Mouse (Mus musculus) embryonic facial prominence, embryonic 14.5 days (tissue): ENCODE results near the gene Slamf8. TPM values are rescaled to one million over a fixed set of nuclear protein-coding genes. Genes with fewer than 3 reads are reported as not detected.

ENCODE experiments used
- ATAC-seq: fragments of 200-750 bp; cut with Nextera tagmentation; 2 replicates; pipeline ENCODE4 v1.8.0; 2017; ENCODE audit warnings: low read depth, moderate number of reproducible peaks, moderate TSS enrichment
- DNase-seq: peaks from one replicate; pipeline ENCODE4 v3.0.0-alpha.2; 2015; ENCODE audit warnings: low spot score
- H3K27ac ChIP-seq: fragments of 300-500 bp; sonication (generic); replicated peaks from 2 replicates; pipeline ENCODE4 v1.5.1; 2014; ENCODE audit warnings: low read depth, mild to moderate bottlenecking, low read length, moderate library complexity
- H3K27me3 ChIP-seq: fragments of 300-500 bp; sonication (generic); replicated peaks from 2 replicates; pipeline ENCODE4 v1.6.1; 2014; ENCODE audit warnings: low read length; ENCODE audit not compliant: control insufficient read depth, insufficient read depth
- H3K36me3 ChIP-seq: fragments of 300-500 bp; sonication (generic); 2 replicates; pipeline ENCODE4 v1.6.1; 2014; ENCODE audit warnings: low read length, mixed read lengths; ENCODE audit not compliant: control insufficient read depth, insufficient read depth
- H3K4me1 ChIP-seq: fragments of 300-500 bp; sonication (generic); 2 replicates; pipeline ENCODE4 v1.6.1; 2014; ENCODE audit warnings: antibody characterized with exemption, low read length; ENCODE audit not compliant: control insufficient read depth, insufficient read depth
- H3K4me2 ChIP-seq: fragments of 300-500 bp; sonication (generic); 2 replicates; pipeline ENCODE4 v1.6.1; 2014; ENCODE audit warnings: low read depth, mild to moderate bottlenecking, low read length, moderate library complexity, mixed read lengths
- H3K4me3 ChIP-seq: fragments of 300-500 bp; sonication (generic); 2 replicates; pipeline ENCODE4 v1.5.1; 2014; ENCODE audit warnings: low read depth, mild to moderate bottlenecking, low read length
- H3K9ac ChIP-seq: fragments of 300-500 bp; sonication (generic); 2 replicates; pipeline ENCODE4 v1.6.1; 2014; ENCODE audit warnings: low read depth, mild to moderate bottlenecking, low read length, moderate library complexity, mixed read lengths
- H3K9me3 ChIP-seq: fragments of 300-500 bp; sonication (generic); 2 replicates; pipeline ENCODE4 v1.6.1; 2016; ENCODE audit warnings: low read length; ENCODE audit not compliant: control insufficient read depth
- WGBS: fragments of 180-500 bp; shearing (Covaris S2); extraction: QIAGEN DNeasy Blood & Tissue Kit; methylation state at CpG from one replicate; pipeline ENCODE4 v1.1.7; 2014; 5-methylcytosine and 5-hydroxymethylcytosine counted together
- polyA plus RNA-seq: library from polyadenylated mRNA; unstranded; fragments of >200 nt; fragmentation: Nextera tagmentation; extraction: Ambion mirVana; gene quantifications from 2 replicates; pipeline ENCODE4 v1.2.1, GENCODE M21; 2014

Gene Slamf8
- polyA plus RNA-seq, 1 experiment from 2014 or later, result not detected

GRCm38 (mm10) chr1:172615412-172615811 lies 25.0 kb upstream of the Slamf8 start:
- Histone ChIP-seq H3K4me1 (peaks cover 12% of the 10 kb centered on the region), H3K27me3 (no peaks in the 10 kb centered on the region), H3K36me3 (no peaks in the 10 kb centered on the region), H3K9ac (no peak overlapping the region), H3K9me3 (no peaks in the 10 kb centered on the region), H3K4me2 (no peak overlapping the region), H3K4me3 (no peak overlapping the region), H3K27ac (no peak overlapping the region)
- 70% methylated on average over 4 of the region's 4 CpGs for WGBS
- DNase-seq (no peak), ATAC-seq (no peak)

GRCm38 (mm10) chr1:172614654-172615053 lies 24.3 kb upstream of the Slamf8 start:
- Histone ChIP-seq H3K4me1 (peaks cover 12% of the 10 kb centered on the region), H3K4me3 (no peak overlapping the region), H3K27me3 (no peaks in the 10 kb centered on the region), H3K9me3 (no peaks in the 10 kb centered on the region), H3K27ac (no peak overlapping the region), H3K36me3 (no peaks in the 10 kb centered on the region), H3K9ac (no peak overlapping the region), H3K4me2 (no peak overlapping the region)
- no peak for ATAC-seq
- 81% methylated on average over 10 of the region's 10 CpGs for WGBS
- no peak for DNase-seq

DNA sequence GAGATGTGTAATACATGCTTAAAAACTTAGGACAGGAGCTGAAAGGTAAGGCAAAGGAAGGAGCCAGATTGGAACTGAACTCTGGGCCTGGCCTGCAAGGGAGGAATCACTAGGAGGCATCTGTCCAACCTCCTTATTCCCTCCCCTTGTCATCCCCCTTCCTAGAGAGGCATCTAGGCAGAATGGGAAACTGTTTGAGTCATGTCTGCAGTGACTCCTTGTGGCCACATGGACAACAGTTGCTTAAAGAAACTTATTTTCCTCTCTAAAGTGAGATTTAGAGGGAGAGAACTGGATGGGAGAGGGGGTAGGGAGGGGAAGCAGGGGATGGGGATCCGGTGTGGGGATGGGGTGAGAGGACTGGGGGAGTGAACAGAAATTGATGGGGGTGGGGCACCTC lies 22.4 kb upstream of the Slamf8 start:
- no peaks in the 10 kb centered on the region for H3K9me3 ChIP-seq
- no peak for ATAC-seq
- peaks cover 5% of the 10 kb centered on the region for H3K4me1 ChIP-seq
- H3K9ac ChIP-seq, result no peak overlapping the region
- H3K4me2 ChIP-seq, result no peak overlapping the region
- no peaks in the 10 kb centered on the region for H3K36me3 ChIP-seq
- peak; percentile 28 for DNase-seq
- H3K27ac ChIP-seq, result no peak overlapping the region
- no peaks in the 10 kb centered on the region for H3K27me3 ChIP-seq
- H3K4me3 ChIP-seq, result no peak overlapping the region
- WGBS, result 67% methylated on average over 1 of the region's 1 CpGs

GRCm38 (mm10) chr1:172611304-172611703 lies 20.9 kb upstream of the Slamf8 start:
- no peak overlapping the region for H3K4me2 ChIP-seq
- H3K27ac ChIP-seq, result no peak overlapping the region
- no peaks in the 10 kb centered on the region for H3K36me3 ChIP-seq
- ATAC-seq (no peak), DNase-seq (no peak)
- no peaks in the 10 kb centered on the region for H3K27me3 ChIP-seq
- no peaks in the 10 kb centered on the region for H3K4me1 ChIP-seq
- no peak overlapping the region for H3K4me3 ChIP-seq
- no peaks in the 10 kb centered on the region for H3K9me3 ChIP-seq
- H3K9ac ChIP-seq, result no peak overlapping the region
- WGBS, result 81% methylated on average over 10 of the region's 10 CpGs

- Histone ChIP-seq H3K27me3 (no peaks in the 10 kb centered on the region; the same call in 1 of the 2 replicates), H3K9ac (no peak within 1 kb of the TSS), H3K9me3 (no peaks in the 10 kb centered on the region), H3K4me3 (no peak within 1 kb of the TSS), H3K4me1 (no peaks in the 10 kb centered on the region), H3K36me3 (no peaks in the 10 kb centered on the region), H3K4me2 (no peak within 1 kb of the TSS), H3K27ac (no peak within 1 kb of the TSS)
- DNase-seq (no peak), ATAC-seq (no peak)
- 50% methylated on average over 1 of the region's 1 CpGs for WGBS
These were observed 12.0 kb upstream of the Slamf8 start, which contains the start of gene Fcrl6 for GRCm38 (mm10) chr1:172602326-172602725. Fcrl6 (minus strand) TSS chr1:172602551.

GRCm38 (mm10) chr1:172594495-172594894 lies 4.1 kb upstream of the Slamf8 start:
- Histone ChIP-seq H3K9me3 (no peaks in the 10 kb centered on the region), H3K27ac (no peak overlapping the region), H3K9ac (no peak overlapping the region), H3K4me1 (no peaks in the 10 kb centered on the region), H3K4me2 (no peak overlapping the region), H3K4me3 (no peak overlapping the region), H3K36me3 (no peaks in the 10 kb centered on the region), H3K27me3 (no peaks in the 10 kb centered on the region; the same call in 1 of the 2 replicates)
- DNase-seq (no peak), ATAC-seq (no peak)

GRCm38 (mm10) chr1:172593956-172594355 lies 3.6 kb upstream of the Slamf8 start:
- Histone ChIP-seq H3K4me3 (no peak overlapping the region), H3K4me2 (no peak overlapping the region), H3K27me3 (no peaks in the 10 kb centered on the region; the same call in 1 of the 2 replicates), H3K9me3 (no peaks in the 10 kb centered on the region), H3K9ac (no peak overlapping the region), H3K36me3 (no peaks in the 10 kb centered on the region), H3K27ac (no peak overlapping the region), H3K4me1 (no peaks in the 10 kb centered on the region)
- WGBS, result 76% methylated on average over 2 of the region's 2 CpGs
- ATAC-seq, result no peak
- DNase-seq, result no peak

DNA sequence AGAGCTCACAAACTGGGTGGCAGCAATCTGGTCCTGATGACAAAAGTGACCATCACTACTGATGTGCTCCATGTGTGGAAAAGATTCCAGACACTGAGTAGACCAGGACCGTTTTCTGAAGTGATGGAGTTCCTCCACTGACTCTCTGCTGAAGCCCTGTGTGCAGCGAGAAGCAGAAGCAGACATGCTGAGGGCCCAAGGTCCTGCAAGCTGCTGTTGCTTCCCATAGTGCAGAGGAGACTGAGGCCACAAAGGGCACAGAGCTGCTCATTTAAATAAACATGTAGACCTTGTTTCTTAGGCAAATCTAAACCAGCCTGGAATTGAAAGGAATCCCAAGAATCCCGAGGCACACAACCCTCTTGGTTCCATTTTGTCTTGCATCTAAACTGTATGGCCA lies 3.0 kb upstream of the Slamf8 start:
- Histone ChIP-seq H3K27me3 (no peaks in the 10 kb centered on the region; the same call in 1 of the 2 replicates), H3K9ac (no peak overlapping the region)
- no peak for ATAC-seq

More for the DNA sequence above, 3.0 kb upstream of the Slamf8 start:
- DNase-seq, result no peak
- no peak overlapping the region for H3K4me2 ChIP-seq
- H3K36me3 ChIP-seq, result no peaks in the 10 kb centered on the region
- no peak overlapping the region for H3K4me3 ChIP-seq
- H3K4me1 ChIP-seq, result no peaks in the 10 kb centered on the region
- no peak overlapping the region for H3K27ac ChIP-seq
- 51% methylated on average over 3 of the region's 3 CpGs for WGBS
- no peaks in the 10 kb centered on the region for H3K9me3 ChIP-seq
